Mouse (Mus musculus): ENCODE results near the gene Slc25a12.

DNA sequence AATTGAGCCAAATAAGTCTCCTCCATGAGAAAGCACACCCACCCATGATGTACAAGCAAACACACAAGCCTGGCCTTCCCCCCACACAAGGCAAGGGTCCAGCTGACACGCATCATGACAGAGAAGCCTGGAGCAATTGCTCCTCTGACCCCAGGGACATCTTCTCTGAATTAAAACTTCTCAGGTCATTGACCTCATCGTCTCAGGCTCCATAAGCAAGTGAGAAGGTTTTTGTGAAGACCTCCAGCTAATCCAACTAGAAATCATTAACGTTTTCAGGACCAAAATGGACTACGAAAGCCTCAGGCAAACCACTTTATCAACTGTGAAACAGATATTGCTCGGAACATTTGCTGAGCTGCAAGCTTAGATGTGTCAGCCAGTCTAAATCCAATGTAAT is 76.0 kb downstream of the Slc25a12 start:
- no peak for TF ChIP-seq CTCF (IDR thresholded peaks at IDR 0.05; ENCODE audit: low read depth, low read length)
- TF ChIP-seq POLR2A (IDR thresholded peaks at IDR 0.05; ENCODE audit: extremely low read depth, insufficient read depth, low read length), result no peak
